ENCODE assay signal across 14 mouse cellular contexts in the genomic region with DNA sequence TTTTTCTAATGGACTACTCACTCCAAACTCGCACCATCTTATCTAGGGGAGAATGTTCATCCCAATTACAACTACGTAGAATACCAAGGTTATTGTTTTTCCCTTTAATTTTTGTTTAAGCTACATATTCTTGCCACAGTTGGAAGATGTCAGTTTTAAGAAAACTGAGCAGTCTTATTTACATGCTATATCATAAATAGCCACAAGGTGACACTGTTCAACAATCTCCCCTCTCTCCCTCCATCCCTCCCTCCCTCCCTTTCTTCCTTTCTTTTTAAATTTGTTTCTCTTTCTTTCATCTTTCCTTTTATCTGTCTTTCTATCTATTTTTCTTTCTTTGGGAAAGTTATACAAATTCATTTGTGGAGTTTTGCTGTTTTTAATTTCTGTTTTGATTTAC. TPM values are rescaled to one million over a fixed set of nuclear protein-coding genes. Genes with fewer than 3 reads are reported as not detected.
A peak's percentile ranks its signal among the peaks of the same experiment; 100 is the strongest.
DNase-seq lines count a peak whose midpoint lies in the region; ATAC-seq and TF ChIP-seq lines count a peak whose summit lies in the region.
"Had no signal": no experiment of that assay in that cellular context is flagged by ENCODE, and none has a peak within 500 bp of the region (broad histone marks: within the 10 kb centered on the region; RNA-seq: fewer than 3 reads in every experiment).

No protein-coding gene starts in this region.

- no peak overlapping the region for H3K9ac ChIP-seq in forebrain, postnatal 0 days
- no peak overlapping the region for H3K9ac ChIP-seq in liver, postnatal 0 days (replicated peaks)
- no peak overlapping the region for H3K9ac ChIP-seq in liver, embryonic 11.5 days (ENCODE audit: low read depth, low read length)
- H3K9ac ChIP-seq: lung, embryonic 15.5 days; neural tube, embryonic 12.5 days had no signal

- TF ChIP-seq EP300 in liver, postnatal 0 days (IDR thresholded peaks at IDR 0.05; ENCODE audit: low read depth): no peak

- 15% methylated on average over 2 of the region's 2 CpGs for WGBS in forebrain, postnatal 0 days
- WGBS in forebrain, embryonic 10.5 days: 24% methylated on average over 2 of the region's 2 CpGs
- WGBS in liver, postnatal 0 days (ENCODE audit: insufficient replicate concordance): 17% methylated on average over 2 of the region's 2 CpGs
- 16% methylated on average over 2 of the region's 2 CpGs for WGBS in liver, embryonic 11.5 days

- H3K27ac ChIP-seq in forebrain, postnatal 0 days (ENCODE audit: low read depth, low read length): no peak overlapping the region
- no peak overlapping the region for H3K27ac ChIP-seq in forebrain, embryonic 10.5 days
- no peak overlapping the region for H3K27ac ChIP-seq in liver, postnatal 0 days (ENCODE audit: low read depth)
- H3K27ac ChIP-seq in liver, embryonic 11.5 days (ENCODE audit: low read depth, low read length): no peak overlapping the region
- H3K27ac ChIP-seq: lung, embryonic 15.5 days; neural tube, embryonic 12.5 days had no signal

- H3K36me3 ChIP-seq in forebrain, postnatal 0 days (ENCODE audit: insufficient read depth): no peaks in the 10 kb centered on the region
- no peaks in the 10 kb centered on the region for H3K36me3 ChIP-seq in forebrain, embryonic 10.5 days (replicated peaks)
- H3K36me3 ChIP-seq in liver, postnatal 0 days (replicated peaks; ENCODE audit: insufficient read depth, low read length): no peaks in the 10 kb centered on the region
- H3K36me3 ChIP-seq in liver, embryonic 11.5 days (ENCODE audit: control insufficient read depth, insufficient read depth, low read length): no peaks in the 10 kb centered on the region
- H3K36me3 ChIP-seq: lung, embryonic 15.5 days; neural tube, embryonic 12.5 days had no signal

- no peaks in the 10 kb centered on the region for H3K4me1 ChIP-seq in forebrain, postnatal 0 days (ENCODE audit: insufficient read depth)
- H3K4me1 ChIP-seq in forebrain, embryonic 10.5 days: no peaks in the 10 kb centered on the region
- H3K4me1 ChIP-seq in liver, postnatal 0 days (ENCODE audit: insufficient read depth): no peaks in the 10 kb centered on the region
- no peaks in the 10 kb centered on the region for H3K4me1 ChIP-seq in liver, embryonic 11.5 days (replicated peaks; ENCODE audit: control insufficient read depth, insufficient read depth, low read length)
- H3K4me1 ChIP-seq: lung, embryonic 15.5 days; neural tube, embryonic 12.5 days had no signal

- no peak for DNase-seq in forebrain, postnatal 0 days
- no peak for DNase-seq in forebrain, embryonic 10.5 days (ENCODE audit: extremely low spot score, low spot score)
- no peak for DNase-seq in liver, postnatal 0 days
- no peak for DNase-seq in liver, embryonic 11.5 days (ENCODE audit: low spot score)
- peak; percentile 4 for DNase-seq in adipocyte (ENCODE audit: low spot score)
- peak; percentile 73 for DNase-seq in retina, embryonic 14.5 days (ENCODE audit: low spot score)
- no peak for DNase-seq in layer of hippocampus, adult 11-12 months (ENCODE audit: low spot score)
- no peak for DNase-seq in right cerebral cortex, postnatal 14 days
- DNase-seq: adrenal gland, postnatal 14 days; heart, postnatal 4 days; layer of hippocampus, adult 9-11 months had no signal

- ATAC-seq in forebrain, postnatal 0 days: peak; percentile 65; the same call in 1 of the 2 replicates
- no peak for ATAC-seq in liver, postnatal 0 days
- no peak for ATAC-seq in liver, embryonic 11.5 days (replicated peaks; ENCODE audit: low FRiP score)

- no peaks in the 10 kb centered on the region for H3K27me3 ChIP-seq in forebrain, postnatal 0 days (ENCODE audit: insufficient read depth, low read length)
- H3K27me3 ChIP-seq in forebrain, embryonic 10.5 days (ENCODE audit: poor library complexity, severe bottlenecking): peaks cover 26% of the 10 kb centered on the region
- no peaks in the 10 kb centered on the region for H3K27me3 ChIP-seq in liver, postnatal 0 days (ENCODE audit: insufficient read depth, low read length)
- H3K27me3 ChIP-seq in liver, embryonic 11.5 days (replicated peaks; ENCODE audit: control insufficient read depth, insufficient read depth, low read length): no peaks in the 10 kb centered on the region

- H3K9me3 ChIP-seq in forebrain, postnatal 0 days (ENCODE audit: low read length): no peaks in the 10 kb centered on the region
- H3K9me3 ChIP-seq in forebrain, embryonic 10.5 days: no peaks in the 10 kb centered on the region
- H3K9me3 ChIP-seq in liver, postnatal 0 days (ENCODE audit: low read length): no peaks in the 10 kb centered on the region
- no peaks in the 10 kb centered on the region for H3K9me3 ChIP-seq in liver, embryonic 11.5 days (ENCODE audit: control insufficient read depth, low read length)
- H3K9me3 ChIP-seq: lung, embryonic 15.5 days; neural tube, embryonic 12.5 days had no signal

- H3K4me2 ChIP-seq in forebrain, postnatal 0 days (ENCODE audit: low read depth): no peak overlapping the region
- no peak overlapping the region for H3K4me2 ChIP-seq in liver, postnatal 0 days (ENCODE audit: low read depth, low read length)
- no peak overlapping the region for H3K4me2 ChIP-seq in liver, embryonic 11.5 days
- H3K4me2 ChIP-seq: lung, embryonic 15.5 days; neural tube, embryonic 12.5 days had no signal

- no peak overlapping the region for H3K4me3 ChIP-seq in forebrain, postnatal 0 days (ENCODE audit: low read depth, low read length)
- H3K4me3 ChIP-seq in forebrain, embryonic 10.5 days: no peak overlapping the region
- H3K4me3 ChIP-seq in liver, postnatal 0 days (ENCODE audit: low read depth, low read length): no peak overlapping the region
- H3K4me3 ChIP-seq in liver, embryonic 11.5 days (ENCODE audit: low read depth, low read length): no peak overlapping the region
- H3K4me3 ChIP-seq: lung, embryonic 15.5 days; neural tube, embryonic 12.5 days had no signal

- peak; percentile 76 for TF ChIP-seq CTCF in forebrain, postnatal 0 days (IDR thresholded peaks at IDR 0.05; ENCODE audit: low read depth)
- peak; percentile 71 for TF ChIP-seq CTCF in liver, postnatal 0 days (IDR thresholded peaks at IDR 0.05; ENCODE audit: low read depth)

RNA-seq across cellular contexts. Expression of gene Mak, which starts 5.6 kb away (rescaled TPM):
- total RNA-seq in forebrain, postnatal 0 days (2014; rRNA removed): 1.5 and 2.3 TPM in 2 replicates
- 1.2 and 1.9 TPM in 2 replicates for polyA plus RNA-seq in forebrain, postnatal 0 days (2015; fragmentation: Nextera tagmentation; extraction: Ambion mirVana)
- polyA plus RNA-seq in forebrain, embryonic 10.5 days (2016; fragmentation: Nextera tagmentation; extraction: Ambion mirVana): 1.2 and 1.4 TPM in 2 replicates
- 0.04 and 0.08 TPM in 2 replicates for polyA plus RNA-seq in liver, postnatal 0 days (2015; fragmentation: Nextera tagmentation; extraction: Ambion mirVana)
- 0.34 and 0.56 TPM in 2 replicates for polyA plus RNA-seq in liver, embryonic 11.5 days (2014; fragmentation: Nextera tagmentation; extraction: Ambion mirVana)
- total RNA-seq: adrenal gland, postnatal 14 days; gastrocnemius, adult 8-10 months; heart, postnatal 4 days had no signal

RNA-seq across cellular contexts. Expression of gene Gcm2, which starts 25.7 kb away (rescaled TPM):
- not detected in 2 replicates for total RNA-seq in forebrain, postnatal 0 days (2014; rRNA removed)
- polyA plus RNA-seq in forebrain, postnatal 0 days (2015; fragmentation: Nextera tagmentation; extraction: Ambion mirVana): not detected in 2 replicates
- polyA plus RNA-seq in forebrain, embryonic 10.5 days (2016; fragmentation: Nextera tagmentation; extraction: Ambion mirVana): not detected in 2 replicates
- not detected in 2 replicates for polyA plus RNA-seq in liver, postnatal 0 days (2015; fragmentation: Nextera tagmentation; extraction: Ambion mirVana)
- polyA plus RNA-seq in liver, embryonic 11.5 days (2014; fragmentation: Nextera tagmentation; extraction: Ambion mirVana): not detected in 2 replicates
- total RNA-seq: adrenal gland, postnatal 14 days; gastrocnemius, adult 8-10 months; heart, postnatal 4 days had no signal
- polyA plus RNA-seq: lung, embryonic 15.5 days; neural tube, embryonic 12.5 days had no signal

RNA-seq across cellular contexts. Expression of gene Sycp2l, which starts 29.0 kb away (rescaled TPM):
- total RNA-seq in forebrain, postnatal 0 days (2014; rRNA removed): not detected in 2 replicates
- not detected in 2 replicates for polyA plus RNA-seq in forebrain, postnatal 0 days (2015; fragmentation: Nextera tagmentation; extraction: Ambion mirVana)
- polyA plus RNA-seq in forebrain, embryonic 10.5 days (2016; fragmentation: Nextera tagmentation; extraction: Ambion mirVana): not detected in 2 replicates
- not detected in 2 replicates for polyA plus RNA-seq in liver, postnatal 0 days (2015; fragmentation: Nextera tagmentation; extraction: Ambion mirVana)
- not detected in 2 replicates for polyA plus RNA-seq in liver, embryonic 11.5 days (2014; fragmentation: Nextera tagmentation; extraction: Ambion mirVana)
- total RNA-seq: adrenal gland, postnatal 14 days; gastrocnemius, adult 8-10 months; heart, postnatal 4 days had no signal
- polyA plus RNA-seq: lung, embryonic 15.5 days; neural tube, embryonic 12.5 days had no signal

Comparison
In these comparisons a context has a peak if more than half of its experiments do, and no peak if none do; other contexts are left out.
1. DNase-seq: peak in adipocyte (single experiment) and retina, embryonic 14.5 days (single experiment); none in forebrain, postnatal 0 days (single experiment), forebrain, embryonic 10.5 days (single experiment), liver, postnatal 0 days (single experiment), liver, embryonic 11.5 days (single experiment), layer of hippocampus, adult 11-12 months (single experiment) and right cerebral cortex, postnatal 14 days (single experiment).